Mouse (Mus musculus): ENCODE data around the gene Src. TPM values are rescaled to one million over a fixed set of nuclear protein-coding genes. Genes with fewer than 3 reads are reported as not detected.

Gene Src
- polyA plus RNA-seq, 1 experiment: 59.8 TPM

DNA sequence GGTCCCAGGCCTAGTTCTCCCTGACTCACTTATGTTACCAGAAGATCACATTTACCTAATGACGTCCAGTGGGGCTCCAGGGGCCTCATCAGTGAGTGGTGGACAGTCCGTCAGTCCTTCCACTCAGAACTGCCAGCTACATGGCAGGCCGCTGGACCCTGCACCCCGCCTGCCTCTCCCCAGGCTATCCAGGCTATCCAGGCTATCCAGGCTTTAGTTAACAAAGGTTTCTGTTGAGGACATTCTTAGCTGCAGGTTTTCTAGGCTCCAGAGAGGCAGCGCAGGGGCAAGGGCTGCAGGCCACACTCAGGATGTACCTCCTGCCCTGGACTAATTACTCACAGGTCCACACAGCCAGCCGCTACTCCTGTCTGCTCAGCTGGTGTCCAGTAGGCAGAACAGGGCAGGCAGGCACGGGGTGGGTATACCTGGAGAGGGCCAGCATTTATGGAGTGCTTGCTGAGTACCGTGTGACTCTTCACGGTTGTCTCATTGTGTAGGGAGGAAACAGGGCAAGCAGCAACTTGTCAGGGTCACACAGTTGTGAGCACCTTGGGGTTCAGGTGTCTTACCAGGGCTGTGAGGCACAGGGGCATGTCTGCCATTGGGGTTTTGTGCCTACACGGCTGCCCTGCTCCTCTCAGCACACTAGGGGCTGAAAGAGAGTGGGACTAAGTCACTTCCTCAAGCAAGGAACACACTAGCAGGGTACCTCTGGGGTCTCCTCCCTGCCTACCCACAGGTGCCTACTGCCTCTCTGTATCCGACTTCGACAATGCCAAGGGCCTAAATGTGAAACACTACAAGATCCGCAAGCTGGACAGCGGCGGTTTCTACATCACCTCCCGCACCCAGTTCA lies 45.9 kb downstream of the Src start:
- 65% methylated on average over 16 of the region's 16 CpGs for WGBS
- H3K4me3 ChIP-seq (replicated peaks; ENCODE audit: extremely low read depth, low read depth, low read length): no peak overlapping the region
- TF ChIP-seq POLR2A (IDR thresholded peaks at IDR 0.05; ENCODE audit: borderline replicate concordance, extremely low read depth, low read depth, low read length) (no peak), CTCF (IDR thresholded peaks at IDR 0.05; ENCODE audit: insufficient read depth, low read length) (no peak)
- DNase-seq: no peak
- no peaks in the 10 kb centered on the region for H3K4me1 ChIP-seq (ENCODE audit: control insufficient read depth, insufficient read depth, low read length)

DNA sequence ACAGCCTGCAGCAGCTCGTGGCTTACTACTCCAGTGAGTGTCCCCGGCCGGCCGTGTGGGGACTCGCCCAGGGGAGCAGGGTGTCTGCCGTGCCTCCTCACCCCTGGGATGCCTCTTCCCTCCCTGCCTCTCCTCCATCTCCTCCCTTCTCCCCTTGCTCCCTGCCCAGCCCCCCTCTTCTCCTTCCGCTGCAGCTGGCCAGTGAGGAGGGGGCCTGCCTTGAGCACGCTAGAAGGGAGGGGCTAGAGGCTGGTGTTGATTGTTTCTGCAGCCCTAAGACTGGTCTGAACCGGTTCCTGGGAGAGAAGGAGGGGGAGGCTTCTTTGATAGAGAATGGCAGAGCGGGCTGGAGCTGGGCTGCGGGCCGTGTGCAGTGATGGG lies 46.5 kb downstream of the Src start:
- H3K4me3 ChIP-seq (replicated peaks; ENCODE audit: extremely low read depth, low read depth, low read length): no peak overlapping the region
- no peak for DNase-seq
- WGBS: 56% methylated on average over 12 of the region's 12 CpGs
- TF ChIP-seq CTCF (IDR thresholded peaks at IDR 0.05; ENCODE audit: insufficient read depth, low read length) (no peak), POLR2A (IDR thresholded peaks at IDR 0.05; ENCODE audit: borderline replicate concordance, extremely low read depth, low read depth, low read length) (no peak)
- no peaks in the 10 kb centered on the region for H3K4me1 ChIP-seq (ENCODE audit: control insufficient read depth, insufficient read depth, low read length)

DNA sequence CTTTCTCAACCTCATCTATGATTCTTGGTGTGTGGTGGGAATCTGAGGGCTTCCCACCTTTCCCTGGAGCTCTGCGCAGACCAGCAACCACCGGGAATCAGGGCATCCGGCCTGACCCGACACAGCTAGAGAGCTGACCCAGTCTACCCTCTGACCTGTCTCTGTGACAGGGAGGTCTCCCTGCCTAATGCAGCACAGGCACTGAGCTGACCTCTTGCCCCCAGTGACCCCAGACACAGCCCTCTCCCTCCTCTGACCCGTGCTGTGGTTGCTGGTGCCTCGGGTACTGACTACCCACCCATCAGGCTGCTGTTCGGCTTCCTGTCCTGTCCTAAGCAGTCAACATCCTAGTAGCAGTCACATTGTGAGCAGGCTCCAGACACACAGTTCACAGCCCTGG lies 48.6 kb downstream of the Src start:
- 74% methylated on average over 7 of the region's 7 CpGs for WGBS
- Histone ChIP-seq H3K4me3 (replicated peaks; ENCODE audit: extremely low read depth, low read depth, low read length) (no peak overlapping the region), H3K4me1 (ENCODE audit: control insufficient read depth, insufficient read depth, low read length) (no peaks in the 10 kb centered on the region)
- DNase-seq: no peak
- TF ChIP-seq POLR2A (IDR thresholded peaks at IDR 0.05; ENCODE audit: borderline replicate concordance, extremely low read depth, low read depth, low read length): no peak
- TF ChIP-seq CTCF (IDR thresholded peaks at IDR 0.05; ENCODE audit: insufficient read depth, low read length): no peak

DNA sequence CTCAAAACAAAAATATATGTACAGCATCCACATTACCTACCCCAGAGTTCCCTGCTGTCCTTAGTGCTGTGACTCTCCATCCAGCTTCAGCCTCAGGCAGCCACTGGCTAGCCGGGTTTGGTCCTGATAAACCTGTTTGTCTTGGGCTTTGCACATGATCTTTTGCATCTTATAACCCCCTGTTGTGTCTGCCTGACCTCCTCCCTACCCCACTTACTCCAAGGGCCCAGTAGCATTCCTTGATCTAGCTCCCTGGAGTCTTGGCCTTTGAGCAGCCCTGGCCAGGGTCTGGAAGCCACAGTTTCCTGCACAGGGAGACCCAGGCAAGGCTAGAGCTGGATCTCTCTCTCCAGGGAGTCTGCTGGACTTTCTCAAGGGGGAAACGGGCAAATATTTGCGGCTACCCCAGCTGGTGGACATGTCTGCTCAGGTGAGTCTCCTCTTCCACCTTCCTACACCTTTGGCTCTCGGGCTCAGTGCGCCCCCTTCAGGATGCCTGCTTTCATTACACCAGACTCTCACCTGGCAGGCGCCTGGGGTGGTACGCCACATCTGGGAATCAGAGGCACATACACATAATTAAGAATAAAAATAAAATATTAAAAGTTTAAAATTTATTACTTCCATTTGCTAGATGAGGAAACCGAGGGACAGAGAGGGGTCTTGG lies 50.0 kb downstream of the Src start:
- no peaks in the 10 kb centered on the region for H3K4me1 ChIP-seq (ENCODE audit: control insufficient read depth, insufficient read depth, low read length)
- no peak overlapping the region for H3K4me3 ChIP-seq (replicated peaks; ENCODE audit: extremely low read depth, low read depth, low read length)
- TF ChIP-seq CTCF (IDR thresholded peaks at IDR 0.05; ENCODE audit: insufficient read depth, low read length) (peak; percentile 59), POLR2A (IDR thresholded peaks at IDR 0.05; ENCODE audit: borderline replicate concordance, extremely low read depth, low read depth, low read length) (no peak)
- peak; percentile 60 for DNase-seq
- WGBS: 69% methylated on average over 8 of the region's 8 CpGs

DNA sequence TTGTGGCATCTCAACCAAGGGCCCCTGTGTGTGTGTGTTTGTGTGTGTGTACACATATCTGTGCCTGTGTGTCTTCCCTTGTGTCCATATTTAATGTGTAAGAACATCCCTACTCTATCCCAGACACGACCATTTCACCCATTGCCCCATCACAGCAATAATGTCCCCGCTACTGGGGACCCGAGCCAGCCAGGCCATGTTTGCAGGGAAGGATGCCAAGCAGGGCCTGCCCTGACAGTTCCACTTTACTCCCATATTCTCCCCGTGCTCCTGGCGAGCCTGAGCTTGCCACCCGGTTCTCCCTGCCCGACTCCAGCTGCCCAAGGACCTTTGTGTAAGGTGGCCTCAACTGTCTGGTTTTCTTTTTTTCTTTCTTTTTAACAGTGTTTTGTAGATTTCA lies 53.0 kb downstream of the Src start:
- 61% methylated on average over 7 of the region's 7 CpGs for WGBS
- no peak for DNase-seq
- TF ChIP-seq CTCF (IDR thresholded peaks at IDR 0.05; ENCODE audit: insufficient read depth, low read length): no peak
- no peak for TF ChIP-seq POLR2A (IDR thresholded peaks at IDR 0.05; ENCODE audit: borderline replicate concordance, extremely low read depth, low read depth, low read length)
- H3K4me3 ChIP-seq (replicated peaks; ENCODE audit: extremely low read depth, low read depth, low read length): no peak overlapping the region
- no peaks in the 10 kb centered on the region for H3K4me1 ChIP-seq (ENCODE audit: control insufficient read depth, insufficient read depth, low read length)

DNA sequence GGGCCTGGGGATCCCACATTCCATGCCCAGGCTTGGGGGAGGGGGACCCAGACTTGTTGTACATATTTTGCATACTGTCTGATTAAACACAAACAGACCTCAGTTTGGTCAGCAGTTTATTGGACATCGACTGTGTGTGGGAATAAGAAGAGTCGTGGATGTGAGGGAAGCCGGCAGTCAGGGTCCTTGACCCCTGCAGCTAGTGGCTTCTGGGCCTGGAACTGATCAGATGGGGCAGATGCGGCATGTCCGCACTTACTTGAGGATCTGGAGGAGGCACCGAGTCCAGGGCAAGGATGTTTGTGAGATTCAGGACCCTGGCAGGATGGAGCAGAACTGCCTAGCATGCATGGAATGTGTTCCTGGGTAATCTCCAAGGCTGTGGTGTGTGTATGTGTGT lies 53.5 kb downstream of the Src start:
- 48% methylated on average over 6 of the region's 6 CpGs for WGBS
- Histone ChIP-seq H3K4me3 (replicated peaks; ENCODE audit: extremely low read depth, low read depth, low read length) (no peak overlapping the region), H3K4me1 (ENCODE audit: control insufficient read depth, insufficient read depth, low read length) (no peaks in the 10 kb centered on the region)
- DNase-seq: no peak
- TF ChIP-seq CTCF (IDR thresholded peaks at IDR 0.05; ENCODE audit: insufficient read depth, low read length) (no peak), POLR2A (IDR thresholded peaks at IDR 0.05; ENCODE audit: borderline replicate concordance, extremely low read depth, low read depth, low read length) (no peak)

DNA sequence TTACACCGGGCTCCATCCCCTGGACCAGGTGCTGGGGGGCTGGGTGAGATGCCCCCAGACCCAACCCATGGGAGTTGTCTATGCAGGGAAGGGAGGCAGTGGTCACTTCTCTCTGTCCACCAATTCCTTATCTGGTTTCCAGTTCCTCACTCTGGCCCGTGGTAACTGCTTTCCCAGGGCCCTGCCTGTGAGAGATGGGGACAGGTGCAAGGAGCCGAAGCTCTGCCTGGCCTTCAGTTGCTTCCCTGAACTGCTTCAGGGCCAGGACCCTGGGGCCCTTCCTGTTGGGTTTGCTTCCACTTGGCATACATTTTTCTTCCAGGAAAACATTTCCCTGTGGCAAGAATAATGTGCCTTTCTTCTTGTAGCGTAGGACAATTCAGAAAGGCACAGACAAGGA lies 54.2 kb downstream of the Src start:
- no peak overlapping the region for H3K4me3 ChIP-seq (replicated peaks; ENCODE audit: extremely low read depth, low read depth, low read length)
- DNase-seq: no peak
- no peaks in the 10 kb centered on the region for H3K4me1 ChIP-seq (ENCODE audit: control insufficient read depth, insufficient read depth, low read length)
- TF ChIP-seq POLR2A (IDR thresholded peaks at IDR 0.05; ENCODE audit: borderline replicate concordance, extremely low read depth, low read depth, low read length): no peak
- TF ChIP-seq CTCF (IDR thresholded peaks at IDR 0.05; ENCODE audit: insufficient read depth, low read length): no peak
- WGBS: 52% methylated on average over 4 of the region's 4 CpGs

DNA sequence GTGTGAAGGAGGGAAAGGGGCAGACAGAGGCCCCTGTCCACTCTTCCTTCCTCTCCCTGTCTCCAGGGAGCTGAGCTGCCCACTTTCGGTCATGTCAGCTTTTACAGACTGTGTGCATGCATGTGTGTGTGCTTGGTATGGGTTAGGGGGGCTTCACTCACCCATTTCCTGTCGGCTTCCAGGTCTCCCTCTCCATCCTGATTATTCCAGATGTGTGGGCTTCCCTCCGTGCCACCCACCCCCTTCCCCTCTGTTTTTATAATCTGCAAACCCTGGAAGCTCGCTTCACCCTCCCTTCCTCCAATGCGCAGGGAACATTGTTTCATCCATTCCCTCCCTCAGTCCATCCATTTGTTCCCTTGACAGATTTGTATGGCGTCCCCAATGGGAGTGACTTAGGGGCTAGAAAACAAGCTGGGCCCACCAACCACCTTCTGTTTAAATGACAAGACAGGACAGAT lies 56.1 kb downstream of the Src start:
- TF ChIP-seq POLR2A (IDR thresholded peaks at IDR 0.05; ENCODE audit: borderline replicate concordance, extremely low read depth, low read depth, low read length): no peak
- no peak for TF ChIP-seq CTCF (IDR thresholded peaks at IDR 0.05; ENCODE audit: insufficient read depth, low read length)
- Histone ChIP-seq H3K4me1 (ENCODE audit: control insufficient read depth, insufficient read depth, low read length) (no peaks in the 10 kb centered on the region), H3K4me3 (replicated peaks; ENCODE audit: extremely low read depth, low read depth, low read length) (no peak overlapping the region)
- DNase-seq: no peak
- WGBS: 45% methylated on average over 6 of the region's 6 CpGs

DNA sequence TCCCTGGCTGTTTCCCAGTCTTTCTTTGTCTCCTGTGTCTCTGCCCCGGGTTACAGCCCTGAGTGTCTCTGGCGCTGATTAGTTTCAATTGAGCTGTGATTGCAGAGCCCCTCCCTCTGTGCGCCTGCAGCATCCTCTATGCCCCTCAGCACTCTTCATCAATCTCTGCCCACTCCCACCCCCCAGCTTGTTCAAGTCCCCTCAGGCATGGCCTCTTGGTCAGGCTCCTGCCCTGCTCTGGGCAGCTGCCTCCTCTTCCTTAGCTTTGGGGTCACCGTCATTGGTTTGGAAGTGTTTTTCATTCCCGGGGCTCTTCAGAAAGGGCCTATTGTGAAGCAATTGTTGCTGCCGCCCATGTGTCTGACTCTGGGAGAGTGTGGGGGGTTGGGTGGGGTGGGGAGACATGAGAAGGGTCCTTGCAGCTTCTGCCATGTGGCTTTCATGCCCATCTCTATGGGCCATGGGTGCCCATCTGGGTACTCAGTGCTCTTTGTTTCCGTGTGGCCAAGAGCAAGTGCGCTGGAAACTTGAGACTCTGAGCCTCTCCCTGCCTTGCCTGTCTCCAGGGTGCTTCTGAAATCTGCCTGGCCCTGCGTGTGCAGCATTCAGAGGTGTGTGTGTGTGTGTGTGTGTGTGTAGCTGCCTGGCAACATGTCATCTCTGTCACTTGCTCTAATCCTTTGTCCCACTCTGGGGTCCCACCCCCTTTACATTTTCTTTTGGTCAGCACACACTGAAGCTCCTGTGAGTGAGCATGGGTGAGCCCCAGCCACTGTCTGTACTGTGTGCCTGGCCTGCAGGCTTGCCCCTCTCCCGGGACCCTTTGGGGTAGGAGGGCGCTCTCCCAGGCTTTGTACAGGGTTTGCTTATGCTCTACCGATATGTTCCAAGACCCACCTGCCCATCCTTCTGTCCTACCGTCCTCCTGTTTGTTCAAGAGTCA lies 57.5 kb downstream of the Src start:
- no peak overlapping the region for H3K4me3 ChIP-seq (replicated peaks; ENCODE audit: extremely low read depth, low read depth, low read length)
- WGBS: 41% methylated on average over 13 of the region's 13 CpGs
- DNase-seq: no peak
- TF ChIP-seq POLR2A (IDR thresholded peaks at IDR 0.05; ENCODE audit: borderline replicate concordance, extremely low read depth, low read depth, low read length) (no peak), CTCF (IDR thresholded peaks at IDR 0.05; ENCODE audit: insufficient read depth, low read length) (no peak)
- H3K4me1 ChIP-seq (ENCODE audit: control insufficient read depth, insufficient read depth, low read length): no peaks in the 10 kb centered on the region
